In the genomic region with DNA sequence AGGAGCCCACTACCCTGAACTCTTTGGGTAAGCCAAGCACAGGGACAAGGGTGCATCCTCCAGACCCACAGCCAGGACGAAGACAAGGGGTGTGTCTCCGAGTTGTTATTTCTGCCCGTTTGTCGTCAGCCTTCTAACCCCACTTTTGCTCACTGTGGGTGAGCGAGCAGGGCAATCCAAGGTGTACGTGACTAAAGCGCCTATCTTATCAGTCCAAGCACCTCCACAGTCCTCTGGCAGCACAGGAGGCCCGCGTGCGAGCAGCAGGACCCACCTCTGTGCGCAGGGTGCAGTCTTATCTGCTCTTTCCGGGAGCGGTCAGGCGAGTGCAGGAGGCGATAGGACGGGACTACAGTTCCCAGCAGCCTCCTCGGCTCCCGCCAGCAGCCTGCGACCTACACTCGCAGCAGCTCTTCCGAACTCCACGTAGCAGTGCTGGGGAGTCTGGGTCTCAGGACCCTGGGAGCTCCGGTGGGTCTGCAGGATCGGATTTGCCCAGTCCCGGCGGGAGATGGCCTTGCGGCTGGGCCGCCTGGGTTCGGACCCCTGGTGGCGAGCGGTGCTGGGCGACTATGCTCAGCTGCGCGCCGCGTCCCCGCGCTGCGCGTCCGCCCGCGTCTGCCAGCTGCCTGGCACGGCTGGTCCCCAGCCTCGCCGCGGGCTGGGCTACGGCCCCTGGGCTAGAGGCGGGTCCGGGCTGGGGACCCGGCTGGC, we compare ENCODE assay signal across 8 mouse cellular contexts. TPM values are rescaled to one million over a fixed set of nuclear protein-coding genes. Genes with fewer than 3 reads are reported as not detected.
A peak's percentile ranks its signal among the peaks of the same experiment; 100 is the strongest.
DNase-seq lines count a peak whose midpoint lies in the region; ATAC-seq lines count a peak whose summit lies in the region.

Cpox (plus strand) TSS at position 376 of the 714 bp plus-strand sequence.

- under 1% methylated on average over 50 of the region's 51 CpGs for WGBS in hindbrain, embryonic 16.5 days
- under 1% methylated on average over 51 of the region's 51 CpGs for WGBS in macrophage (ENCODE audit: missing documents)

- H3K79me2 ChIP-seq in macrophage (ENCODE audit: inconsistent target) = no peaks in the 10 kb centered on the region

- peak; percentile 71 for DNase-seq in T-cell, adult 2 months (ENCODE audit: low spot score)
- peak; percentile 77 to 79 for DNase-seq in cerebellum, postnatal 36 days
- DNase-seq in gastrocnemius, adult 18-20 months (ENCODE audit: low spot score) = peak; percentile 69
- peak; percentile 72 to 88 for DNase-seq in left cerebral cortex, adult 18-20 months (ENCODE audit: low spot score in 2 of 2)
- peak; percentile 88 for DNase-seq in right cerebral cortex, adult 18-20 months
- DNase-seq in urinary bladder, postnatal 10 days (ENCODE audit: low spot score) = peak; percentile 33

- peaks cover 10% of the 10 kb centered on the region for H3K4me1 ChIP-seq in hindbrain, embryonic 16.5 days (ENCODE audit: control insufficient read depth, insufficient read depth, low read depth, low read length)

- H3K27ac ChIP-seq in hindbrain, embryonic 16.5 days (ENCODE audit: low read depth, low read length) = peak within 1 kb of the TSS; percentile 80
- peak within 1 kb of the TSS; percentile 34; the same call in 1 of the 2 replicates for H3K27ac ChIP-seq in macrophage

- no peaks in the 10 kb centered on the region for H3K9me3 ChIP-seq in hindbrain, embryonic 16.5 days (ENCODE audit: control insufficient read depth, low read length)

- H3K27me3 ChIP-seq in hindbrain, embryonic 16.5 days (replicated peaks; ENCODE audit: control insufficient read depth, insufficient read depth, low read length) = no peaks in the 10 kb centered on the region

- peak within 1 kb of the TSS; percentile 84 for H3K4me2 ChIP-seq in hindbrain, embryonic 16.5 days (ENCODE audit: low read length)

- ATAC-seq in hindbrain, embryonic 16.5 days = peak; percentile 100

- H3K36me3 ChIP-seq in hindbrain, embryonic 16.5 days (ENCODE audit: control insufficient read depth, insufficient read depth, low read length) = peaks cover 6% of the 10 kb centered on the region
- peaks cover 14% of the 10 kb centered on the region; the same call in 1 of the 2 replicates for H3K36me3 ChIP-seq in macrophage (ENCODE audit: inconsistent target)

- H3K4me3 ChIP-seq in hindbrain, embryonic 16.5 days (ENCODE audit: low read length) = peak within 1 kb of the TSS; percentile 63
- peak within 1 kb of the TSS; percentile 60 for H3K4me3 ChIP-seq in macrophage (ENCODE audit: inconsistent target)

- peak within 1 kb of the TSS; percentile 75 for H3K9ac ChIP-seq in hindbrain, embryonic 16.5 days (ENCODE audit: low read depth, low read length)

RNA-seq across cellular contexts. Expression of gene Cpox, which starts in this region (rescaled TPM):
- 10 to 100 TPM; 20.2 to 20.7 TPM for total RNA-seq in gastrocnemius, adult 18-20 months (2021)
- polyA plus RNA-seq in hindbrain, embryonic 16.5 days (2015; fragmentation: Nextera tagmentation; extraction: Ambion mirVana) = 14.5 and 16.3 TPM in 2 replicates
- total RNA-seq in left cerebral cortex, adult 18-20 months (2021) = 10 to 100 TPM; 38.9 to 40.6 TPM
- total RNA-seq in macrophage (2018; cell fraction: chromatin; rRNA removed) = 10 to 100 TPM in 2 of 26 experiments, 1 to 10 TPM in 16, under 1 TPM in 6, not detected in 2; 0.56 to 14.8 (median 2.4) TPM
- total RNA-seq in macrophage (2018; cell fraction: cytosol; rRNA removed) = 10 to 100 TPM in 5 of 26 experiments, 1 to 10 TPM in 21; 4.8 to 11.3 (median 8.2) TPM
- 10 to 100 TPM in 4 of 26 experiments, 1 to 10 TPM in 22; 2.0 to 12.2 (median 5.4) TPM for total RNA-seq in macrophage (2018; cell fraction: nucleus; rRNA removed)
- 8.6 to 10.9 TPM (median 9.6 TPM) in 3 replicates for polyA plus RNA-seq in macrophage (2018)

Comparison
In these comparisons a context has a peak if more than half of its experiments do, and no peak if none do; other contexts are left out.
1. Peak in every context shown above with its lines: DNase-seq, ATAC-seq, H3K4me3 ChIP-seq and H3K27ac ChIP-seq.
2. DNase-seq: peak in every context shown above with its lines; median percentile 88 in right cerebral cortex, adult 18-20 months; 80 in left cerebral cortex, adult 18-20 months; 78 in cerebellum, postnatal 36 days; 71 in T-cell, adult 2 months; 69 in gastrocnemius, adult 18-20 months; 33 in urinary bladder, postnatal 10 days.